Mouse (Mus musculus): ENCODE measurements around the gene Vasn.
"Not testable (repeated sequence)": the region's sequence is repeated elsewhere in the genome, so short reads cannot be mapped to it uniquely, and the experiment has no call there.

Vasn gene

DNA sequence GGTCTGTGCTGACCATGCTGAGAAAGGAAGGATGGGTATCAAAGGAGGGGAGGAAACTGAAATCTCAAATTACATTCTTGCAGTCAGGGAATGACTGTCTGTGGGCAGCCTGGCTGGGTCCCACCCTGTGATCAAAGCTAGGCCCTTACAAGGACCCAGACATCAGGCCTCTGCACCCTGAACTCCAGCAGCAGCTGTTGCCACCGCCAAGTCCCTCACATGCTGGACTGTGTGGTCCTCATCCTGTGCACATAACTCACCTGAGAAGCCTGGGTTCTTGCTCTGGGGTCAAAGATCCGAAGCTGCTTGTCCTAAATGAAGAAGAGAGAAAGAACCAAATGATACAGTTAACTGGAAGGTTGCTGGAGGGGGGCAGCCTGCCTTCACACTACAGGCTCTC lies 21.9 kb downstream of the Vasn start:
- in situ Hi-C loops (cut with MboI; ENCODE audit: low sequenced_read_pairs), result no loop called here

DNA sequence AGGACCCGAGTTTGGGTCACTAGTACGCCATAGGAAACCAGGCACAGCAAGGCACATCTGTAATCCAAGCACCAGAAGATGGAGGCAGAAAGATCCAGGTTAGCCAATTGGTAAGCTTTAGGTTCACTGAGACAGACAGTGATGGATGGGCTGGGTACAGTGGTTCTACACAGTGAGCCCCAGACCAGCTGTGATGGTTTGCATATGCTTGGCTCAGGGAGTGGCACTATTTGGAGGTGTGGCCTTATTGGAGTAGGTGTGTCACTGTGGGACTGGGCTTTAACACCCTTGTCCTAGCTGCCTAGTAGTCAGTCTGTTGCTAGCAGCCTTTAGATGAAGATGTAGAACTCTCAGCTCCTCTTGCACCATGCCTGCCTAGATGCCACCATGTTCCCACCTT lies 24.1 kb downstream of the Vasn start:
- in situ Hi-C loops (cut with MboI; ENCODE audit: low sequenced_read_pairs), result no loop called here

DNA sequence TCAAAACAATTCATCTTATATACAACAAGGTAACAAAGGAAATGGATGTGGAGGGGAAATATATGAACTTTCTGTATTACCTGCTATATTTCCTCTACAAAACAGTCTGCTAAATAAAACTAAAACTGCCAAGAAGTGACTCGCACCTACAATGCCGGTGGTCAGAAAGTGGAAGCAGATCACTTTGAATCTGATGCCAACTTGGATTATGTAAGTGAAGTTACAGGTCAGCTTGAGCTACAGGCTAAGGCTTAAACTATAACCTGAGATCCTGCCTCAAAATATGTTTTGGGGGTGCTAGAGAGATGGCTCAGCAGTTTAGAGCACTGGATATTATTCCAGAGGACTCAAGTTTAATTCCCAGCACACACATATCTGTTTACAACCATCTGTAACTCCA lies 26.0 kb downstream of the Vasn start:
- in situ Hi-C loops (cut with MboI; ENCODE audit: low sequenced_read_pairs), result no loop called here

- in situ Hi-C loops (cut with MboI; ENCODE audit: low sequenced_read_pairs), result no loop called here
These were observed 27.6 kb downstream of the Vasn start for GRCm38 (mm10) chr16:4667190-4667808.

GRCm38 (mm10) chr16:4670317-4670716 lies 30.6 kb downstream of the Vasn start:
- in situ Hi-C loops (cut with MboI; ENCODE audit: low sequenced_read_pairs), result no loop called here

DNA sequence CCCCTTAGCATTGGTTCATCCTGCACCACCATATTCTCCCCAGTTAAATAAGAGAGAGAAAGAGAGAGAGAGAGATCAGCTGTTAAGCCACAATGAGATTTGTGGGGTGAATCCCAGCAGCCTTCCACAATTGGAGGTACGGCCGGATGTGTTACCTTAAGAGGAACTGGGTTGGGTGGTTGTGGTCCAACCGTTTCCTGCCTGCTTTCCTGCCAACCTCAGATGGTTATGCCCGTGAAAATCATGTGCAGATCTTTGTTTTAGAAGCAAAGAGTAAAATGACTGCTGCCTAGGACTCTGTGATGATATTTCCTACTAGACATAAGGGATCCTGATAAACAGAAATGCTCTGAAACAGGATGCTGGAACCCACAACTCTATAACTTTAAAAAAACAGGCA lies 34.4 kb downstream of the Vasn start:
- in situ Hi-C loops (cut with MboI; ENCODE audit: low sequenced_read_pairs), result no loop called here

DNA sequence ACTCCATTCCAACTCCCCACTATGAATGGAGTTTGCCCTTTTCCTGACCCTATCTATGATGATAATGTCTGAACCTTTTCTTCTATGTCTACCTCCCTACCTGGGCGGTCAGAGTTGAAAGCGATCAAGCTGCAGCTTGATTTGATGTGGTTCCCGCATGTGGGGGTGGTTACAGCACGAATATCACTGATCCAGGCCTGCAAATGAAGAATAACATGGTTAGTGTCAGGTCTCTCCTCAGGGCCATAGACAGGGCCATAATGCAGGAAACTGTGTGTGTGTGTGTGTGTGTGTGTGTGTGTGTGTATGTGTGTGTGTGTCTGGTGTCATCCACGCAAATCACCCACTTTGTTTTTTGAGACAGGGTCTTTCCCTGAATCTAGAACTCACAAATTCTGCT lies 37.1 kb downstream of the Vasn start:
- in situ Hi-C loops (cut with MboI; ENCODE audit: low sequenced_read_pairs), result no loop called here

- in situ Hi-C loops (cut with MboI; ENCODE audit: low sequenced_read_pairs), result no loop called here
These were observed 38.3 kb downstream of the Vasn start for GRCm38 (mm10) chr16:4678080-4678479.

- in situ Hi-C loops (cut with MboI; ENCODE audit: low sequenced_read_pairs), result no loop called here
These were observed 39.6 kb downstream of the Vasn start, which contains the start of gene Coro7 for GRCm38 (mm10) chr16:4679121-4680018. TSS of gene Coro7 (minus strand) at chr16:4679777.

- in situ Hi-C loops (cut with MboI; ENCODE audit: low sequenced_read_pairs), result not testable (repeated sequence)
These were observed 41.2 kb downstream of the Vasn start for GRCm38 (mm10) chr16:4680922-4681455.

GRCm38 (mm10) chr16:4682628-4683179 lies 43.0 kb downstream of the Vasn start:
- in situ Hi-C loops (cut with MboI; ENCODE audit: low sequenced_read_pairs), result no loop called here

DNA sequence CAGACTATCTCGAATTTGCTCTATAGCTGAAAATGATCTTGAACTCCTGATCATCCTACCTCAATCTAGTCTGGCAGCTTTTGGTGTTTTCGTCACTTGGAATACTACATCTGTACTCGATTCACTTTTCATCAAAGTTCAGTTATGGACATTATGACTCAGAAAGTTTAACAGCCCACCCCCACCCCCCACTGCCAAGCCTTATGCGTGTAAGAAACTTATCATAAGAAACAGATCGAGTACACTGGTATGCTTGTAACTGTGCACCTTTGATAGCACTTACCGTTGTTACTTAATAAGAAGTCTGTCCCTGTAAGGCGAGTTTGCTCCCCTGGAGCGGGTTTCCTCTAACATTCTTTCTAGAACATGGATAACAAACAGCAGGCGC lies 43.4 kb downstream of the Vasn start:
- in situ Hi-C loops (cut with MboI; ENCODE audit: low sequenced_read_pairs), result no loop called here

DNA sequence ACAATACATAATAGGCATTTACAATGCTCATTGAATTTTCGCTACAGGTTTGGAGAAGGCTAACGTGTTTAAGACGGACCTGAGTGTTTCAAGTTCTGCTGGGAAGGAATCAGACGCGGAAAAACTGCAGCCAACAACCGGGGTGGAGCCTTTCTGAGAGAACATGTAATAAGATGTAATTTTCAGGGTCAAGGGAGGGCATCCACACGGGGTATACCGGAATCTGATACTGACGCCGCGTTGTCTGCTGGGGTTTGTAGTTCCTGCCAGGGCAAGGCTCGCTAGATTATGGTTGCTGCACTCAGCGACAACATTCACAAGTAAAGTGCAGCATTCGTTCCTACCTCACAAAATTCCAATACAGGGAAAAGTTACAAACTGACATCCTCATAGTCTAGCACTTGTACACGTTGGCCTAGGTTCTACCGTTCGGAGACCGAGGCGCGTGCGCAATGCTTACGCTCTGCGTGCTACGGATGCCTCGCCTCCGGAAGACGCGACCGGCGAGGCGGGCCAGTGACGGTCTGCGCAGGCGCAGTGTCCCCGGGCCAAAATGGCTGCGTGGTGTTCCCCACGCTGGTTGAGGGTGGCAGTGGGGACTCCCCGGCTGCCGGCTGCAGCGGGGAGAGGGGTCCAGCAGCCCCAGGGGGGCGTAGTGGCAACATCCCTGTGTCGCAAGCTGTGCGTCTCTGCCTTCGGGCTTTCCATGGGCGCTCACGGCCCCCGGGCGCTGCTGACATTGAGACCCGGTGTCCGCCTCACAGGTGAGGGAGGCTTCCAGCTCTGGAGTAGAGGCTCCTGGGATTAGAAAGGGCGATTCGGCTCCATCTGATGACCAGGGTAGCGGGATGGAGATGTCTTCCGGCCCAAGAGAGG lies 44.1 kb downstream of the Vasn start:
- in situ Hi-C loops (cut with MboI; ENCODE audit: low sequenced_read_pairs), result no loop called here

- in situ Hi-C loops (cut with MboI; ENCODE audit: low sequenced_read_pairs), result no loop called here
These were observed 44.7 kb downstream of the Vasn start for GRCm38 (mm10) chr16:4684457-4684791.

GRCm38 (mm10) chr16:4689371-4689770 lies 49.6 kb downstream of the Vasn start:
- in situ Hi-C loops (cut with MboI; ENCODE audit: low sequenced_read_pairs), result not testable (repeated sequence)
